Mouse (Mus musculus): Measurements from ENCODE around the gene Crnkl1. TPM values are rescaled to one million over a fixed set of nuclear protein-coding genes. Genes with fewer than 3 reads are reported as not detected.
A peak's percentile ranks its signal among the peaks of the same experiment; 100 is the strongest.
"Not testable (repeated sequence)": the region's sequence is repeated elsewhere in the genome, so short reads cannot be mapped to it uniquely, and the experiment has no call there.

Crnkl1 gene
- total RNA-seq, 2 experiments from 2014 or later = 11.2 to 15.0 TPM

- no peak for DNase-seq
- intact Hi-C loops (cut with DNase I) = no loop called here
These were observed 6.6 kb upstream of the Crnkl1 start for GRCm38 (mm10) chr2:145941403-145941802.

GRCm38 (mm10) chr2:145936975-145937374, 2.2 kb upstream of the Crnkl1 start:
- intact Hi-C loops (cut with DNase I) = no loop called here
- DNase-seq = no peak

GRCm38 (mm10) chr2:145920941-145921650, 13.7 kb downstream of the Crnkl1 start:
- intact Hi-C loops (cut with DNase I) = no loop called here
- DNase-seq = no peak

- intact Hi-C loops (cut with DNase I) = loop anchor here (5.0 kb wide), 1 partner anchor 209 kb away; no protein-coding TSS in a partner anchor
These were observed 28.9 kb downstream of the Crnkl1 start for GRCm38 (mm10) chr2:145905884-145906283.

GRCm38 (mm10) chr2:145905156-145905555, 29.7 kb downstream of the Crnkl1 start:
- DNase-seq = no peak
- intact Hi-C loops (cut with DNase I) = loop anchor here (5.0 kb wide), 1 partner anchor 208 kb away; no protein-coding TSS in a partner anchor

More at GRCm38 (mm10) chr2:145905884-145906283, 28.9 kb downstream of the Crnkl1 start:
- DNase-seq = not testable (repeated sequence)

DNA sequence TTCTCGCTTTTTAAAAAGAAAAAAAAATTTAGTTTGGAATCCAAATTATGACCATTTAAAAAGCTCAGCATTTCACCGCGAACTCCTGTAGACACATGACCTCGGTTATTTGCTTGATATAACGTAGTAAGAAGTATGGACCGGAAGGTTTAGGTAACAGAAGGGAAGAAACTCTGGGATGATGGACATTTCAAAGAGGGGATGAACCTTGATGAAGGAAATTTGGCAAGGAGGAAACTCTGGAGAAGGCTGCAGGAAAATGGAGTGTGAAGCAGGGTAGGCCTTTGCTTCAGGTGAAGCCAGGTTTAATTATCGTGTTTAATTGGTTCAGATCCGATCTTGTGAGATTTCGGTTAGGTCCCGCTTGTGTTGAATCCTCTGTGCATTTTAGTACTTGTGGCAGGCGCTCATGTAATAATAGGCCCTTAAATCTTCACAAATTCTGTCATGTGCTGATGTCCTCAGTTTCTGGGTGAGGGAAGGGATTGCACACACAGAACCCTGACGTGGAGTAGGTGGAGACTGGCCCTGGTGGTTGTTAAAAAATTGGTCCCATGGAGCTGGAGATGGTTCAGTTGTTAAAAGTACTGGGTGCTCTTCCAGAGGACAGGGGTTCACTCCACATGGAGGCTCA, 30.7 kb downstream of the Crnkl1 start:
- intact Hi-C loops (cut with DNase I) = no loop called here
- DNase-seq = no peak

- peak; percentile 84 to 85 for DNase-seq
- intact Hi-C loops (cut with DNase I) = no loop called here
These were observed 31.5 kb downstream of the Crnkl1 start for GRCm38 (mm10) chr2:145903061-145903901.

DNA sequence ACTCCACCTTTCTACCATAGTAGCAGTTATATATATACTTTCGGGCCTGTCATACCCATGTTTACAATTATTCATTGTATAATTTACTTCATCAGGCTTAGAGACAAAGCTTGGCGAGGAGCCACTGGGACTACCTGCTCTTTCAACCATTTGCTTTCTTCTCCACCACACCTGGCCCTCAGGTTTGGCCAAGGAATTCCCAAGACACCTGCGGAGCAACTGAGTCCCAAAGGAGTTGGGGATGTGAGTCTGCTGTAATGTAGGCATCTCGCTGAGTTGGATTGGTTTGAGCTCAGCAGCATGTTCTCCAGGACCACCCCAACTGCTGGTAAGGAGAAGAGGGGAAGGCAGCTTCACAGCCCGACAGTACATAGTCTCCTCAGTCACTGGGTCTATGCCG, 33.0 kb downstream of the Crnkl1 start, which contains the start of gene Naa20:
Naa20 (plus strand) TSS at position 239 of the 400 bp plus-strand sequence.
- no peak for DNase-seq
- intact Hi-C loops (cut with DNase I) = no loop called here

GRCm38 (mm10) chr2:145900318-145900717, 34.5 kb downstream of the Crnkl1 start:
- DNase-seq; intact Hi-C loops (cut with DNase I): not testable (repeated sequence)

GRCm38 (mm10) chr2:145898106-145898505, 36.7 kb downstream of the Crnkl1 start:
- intact Hi-C loops (cut with DNase I) = no loop called here
- DNase-seq = no peak

- intact Hi-C loops (cut with DNase I) = no loop called here
- DNase-seq = no peak
These were observed 41.1 kb downstream of the Crnkl1 start for GRCm38 (mm10) chr2:145893756-145894155.

DNA sequence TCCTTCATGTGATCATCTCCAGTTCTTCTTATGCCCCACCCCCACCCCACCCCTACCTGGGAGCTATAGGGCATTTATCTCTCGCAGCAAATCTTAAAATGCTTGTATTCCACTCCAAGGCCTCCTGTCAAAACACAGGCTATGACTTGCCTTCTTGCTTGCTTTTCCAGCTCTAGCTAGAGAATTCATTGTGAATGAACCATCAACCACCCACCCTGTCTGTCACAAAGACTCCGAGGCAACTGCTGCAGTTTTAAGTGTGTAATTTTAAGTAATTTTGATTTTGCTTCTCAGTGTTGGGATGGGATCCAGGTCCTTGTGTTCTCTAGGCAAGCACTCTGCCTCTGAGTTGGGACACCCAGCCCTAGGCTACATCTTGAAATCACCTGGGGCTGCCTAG, 44.2 kb downstream of the Crnkl1 start:
- intact Hi-C loops (cut with DNase I) = no loop called here
- DNase-seq = no peak

DNA sequence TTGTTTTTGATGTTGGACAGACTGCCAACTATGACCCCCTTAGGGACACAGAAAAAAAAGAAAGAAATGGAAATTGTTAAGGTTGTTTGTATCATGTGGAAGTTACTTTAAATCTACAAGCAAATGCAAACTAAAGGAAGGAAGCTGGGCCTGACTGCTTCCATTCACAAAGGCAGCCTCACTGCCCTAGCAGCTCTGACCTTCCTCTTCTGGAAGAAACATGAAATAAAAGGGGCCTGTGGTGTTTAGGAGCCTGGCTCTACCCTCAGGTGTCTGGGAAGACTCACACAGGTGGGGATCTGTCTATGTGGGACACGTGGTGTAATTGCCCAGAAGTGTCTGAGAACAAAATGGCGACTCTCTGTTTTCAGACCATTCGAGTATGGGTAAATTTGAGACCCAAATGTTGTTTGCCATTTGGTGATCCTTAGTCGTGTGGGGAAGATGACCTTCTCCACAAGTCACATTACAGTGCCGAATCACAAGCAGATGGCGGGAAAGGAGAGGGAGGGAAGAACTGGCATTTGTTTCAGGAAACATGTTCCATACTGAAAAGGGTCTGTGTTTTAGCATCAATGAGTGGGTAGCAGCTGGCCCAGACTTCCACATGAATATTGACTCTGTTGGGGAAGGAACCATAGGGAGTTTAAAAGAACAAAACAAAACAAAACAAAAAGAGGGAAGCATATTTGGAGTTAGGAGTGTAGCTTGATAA, 45.9 kb downstream of the Crnkl1 start:
- no peak for DNase-seq
- intact Hi-C loops (cut with DNase I) = no loop called here

DNA sequence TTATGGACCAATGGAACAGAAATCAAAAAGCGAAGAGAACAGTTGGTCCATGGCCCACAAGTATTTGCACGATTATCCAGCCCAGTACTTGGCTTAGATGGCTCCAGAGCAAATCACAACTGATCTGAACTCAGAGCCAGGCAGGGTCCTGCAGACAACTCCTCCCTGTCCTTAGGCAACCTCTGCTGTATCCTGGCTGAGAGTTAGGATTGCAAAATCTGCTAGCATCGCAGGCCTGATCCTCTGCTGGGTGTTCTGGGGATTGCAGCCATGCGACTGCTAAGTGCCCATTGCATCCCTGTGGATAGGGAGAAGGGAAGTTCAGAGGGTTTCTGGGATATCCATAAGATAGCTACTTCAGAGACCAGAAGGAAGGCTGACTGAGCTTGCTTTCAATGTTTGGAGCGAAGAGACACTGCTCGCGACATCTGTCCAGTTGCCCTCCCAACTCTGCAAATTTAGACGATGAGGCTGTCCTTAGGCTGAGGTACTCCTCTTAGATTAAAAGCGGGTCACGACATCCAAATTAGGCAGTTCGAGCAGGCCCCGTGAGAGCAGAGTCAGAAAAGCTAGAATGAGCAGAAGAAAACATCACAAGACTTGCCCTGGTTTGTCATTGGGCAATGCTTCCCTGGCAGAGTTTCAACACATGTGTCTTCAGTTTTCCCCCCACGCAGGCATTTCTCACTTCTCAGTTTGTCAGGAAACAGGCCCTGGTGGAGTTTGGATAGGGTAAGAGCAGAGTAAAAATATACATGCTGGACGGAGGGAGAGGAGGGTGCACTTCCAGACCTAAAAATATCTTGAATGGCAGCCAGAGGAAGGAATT, 46.7 kb downstream of the Crnkl1 start:
- DNase-seq = peak; percentile 57 to 58
- intact Hi-C loops (cut with DNase I) = no loop called here

DNA sequence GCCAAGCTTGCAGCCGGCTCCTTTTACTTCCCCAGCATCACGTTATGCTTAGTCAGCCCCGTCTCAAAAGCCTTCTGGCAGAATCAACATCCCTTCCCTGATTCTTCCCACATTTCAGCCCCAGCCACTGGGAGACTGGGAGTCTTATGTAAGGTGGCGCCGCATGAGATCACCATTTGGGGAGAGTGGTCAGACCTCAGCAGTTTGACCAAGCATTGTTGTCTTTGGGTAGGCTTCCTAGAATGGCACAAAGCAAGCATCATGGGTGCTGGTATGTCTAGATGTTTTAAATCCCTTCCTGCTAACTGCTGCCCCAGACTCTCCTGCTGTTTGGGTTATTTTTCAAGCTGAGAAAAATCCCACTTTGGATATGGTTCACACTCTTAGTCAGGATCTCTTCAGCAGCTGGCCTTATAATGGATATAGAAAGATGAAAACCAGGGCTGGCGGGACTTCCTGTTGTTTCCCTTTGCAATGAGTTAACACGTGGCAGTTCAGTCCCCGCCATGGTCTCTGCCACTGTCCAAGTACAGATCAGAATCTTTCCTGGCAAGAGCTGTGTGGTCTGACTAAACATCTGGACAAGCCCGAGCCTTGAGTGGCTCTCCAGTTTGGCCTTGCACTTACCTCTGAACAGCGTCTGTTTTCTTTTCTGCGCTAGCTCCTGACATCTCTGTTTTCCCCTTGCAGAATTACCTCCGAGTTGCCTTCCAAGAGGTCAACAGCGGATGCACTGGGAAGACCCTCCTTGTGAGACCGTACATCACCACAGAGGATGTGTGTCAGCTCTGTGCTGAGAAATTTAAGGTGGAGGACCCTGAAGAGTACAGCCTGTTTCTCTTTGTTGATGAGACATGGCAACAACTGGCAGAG, 49.7 kb downstream of the Crnkl1 start:
- intact Hi-C loops (cut with DNase I) = no loop called here
- peak; percentile 56 to 65 for DNase-seq

DNA sequence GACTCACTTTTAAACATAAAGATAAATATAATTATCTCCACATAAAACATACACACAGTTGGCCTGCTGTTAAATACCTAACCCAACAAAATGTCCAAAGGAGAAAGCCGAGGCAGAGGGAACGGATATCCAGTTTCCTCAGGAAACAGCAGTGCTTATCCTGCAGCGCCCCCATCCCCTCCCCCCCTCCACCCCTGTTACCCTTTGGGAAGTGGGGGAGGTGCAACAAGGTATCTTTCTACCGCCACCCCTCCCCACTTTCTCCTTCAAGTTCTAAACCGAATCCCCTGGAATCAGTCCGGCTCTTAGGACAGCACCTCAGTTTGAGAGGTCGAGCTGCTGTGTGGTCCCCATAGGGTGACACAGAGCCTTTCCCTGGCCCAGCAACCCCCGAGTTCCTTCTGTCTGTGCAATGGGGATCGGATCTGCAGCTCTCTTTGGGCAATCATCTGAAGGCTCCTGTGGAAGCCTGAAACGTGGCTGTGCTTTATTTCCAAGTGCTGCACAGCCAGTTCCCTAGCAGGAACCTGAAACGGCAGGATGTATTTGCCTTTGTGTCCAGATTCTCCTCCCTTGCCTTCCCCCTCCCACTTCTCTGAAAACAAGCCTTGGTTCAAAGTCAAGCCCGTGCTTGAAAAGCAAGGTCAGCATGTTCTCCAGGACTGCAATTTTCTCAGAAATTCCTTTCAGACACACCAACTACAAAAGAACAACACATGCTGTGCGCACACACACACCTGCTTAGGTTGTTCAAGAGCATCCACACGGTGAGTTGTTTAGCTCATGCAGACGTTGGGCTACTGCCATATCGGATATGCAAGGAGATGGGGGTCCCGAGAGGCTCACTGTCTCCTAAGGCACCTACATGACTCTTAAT, 50.5 kb downstream of the Crnkl1 start:
- peak in 1 of 2 experiments; percentile 37 for DNase-seq
- intact Hi-C loops (cut with DNase I) = no loop called here

GRCm38 (mm10) chr2:145882398-145882797, 52.4 kb downstream of the Crnkl1 start:
- intact Hi-C loops (cut with DNase I) = no loop called here
- no peak for DNase-seq
